Mouse (Mus musculus) right cerebral cortex, postnatal 4 days (tissue): ENCODE measurements at regions not wholly inside any gene's neighbourhood (a gene's known extent, or its start where the extent isn't known, plus 50 kb on each side); places are given as distances from the start of the nearest gene placed in this dataset.
A peak's percentile ranks its signal among the peaks of the same experiment; 100 is the strongest.

Experiments used
- DNase-seq: peaks from one replicate; pipeline ENCODE4 v3.0.0-alpha.2; 2022

DNA sequence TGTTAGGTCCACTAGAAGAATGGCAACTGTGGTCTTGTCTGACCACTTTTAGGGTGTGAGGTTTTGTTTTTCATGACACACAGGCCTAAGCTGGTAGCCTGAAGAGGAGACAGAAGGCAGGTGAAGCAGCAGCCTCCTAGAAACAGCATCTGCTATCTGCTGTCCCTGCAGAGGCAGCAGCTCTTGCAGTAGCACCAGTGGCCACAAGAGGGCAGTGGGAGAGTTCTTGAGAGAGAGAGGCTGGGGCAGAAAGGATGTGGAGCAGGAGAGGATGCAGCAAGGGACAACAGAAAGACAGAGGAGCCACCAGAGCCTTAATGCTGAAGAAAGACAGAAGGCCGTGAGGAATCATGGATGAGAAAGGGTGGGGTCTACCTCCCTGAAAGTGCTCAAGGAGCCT is 88.1 kb upstream of the Usp51 start:
- DNase-seq, result peak; percentile 72

DNA sequence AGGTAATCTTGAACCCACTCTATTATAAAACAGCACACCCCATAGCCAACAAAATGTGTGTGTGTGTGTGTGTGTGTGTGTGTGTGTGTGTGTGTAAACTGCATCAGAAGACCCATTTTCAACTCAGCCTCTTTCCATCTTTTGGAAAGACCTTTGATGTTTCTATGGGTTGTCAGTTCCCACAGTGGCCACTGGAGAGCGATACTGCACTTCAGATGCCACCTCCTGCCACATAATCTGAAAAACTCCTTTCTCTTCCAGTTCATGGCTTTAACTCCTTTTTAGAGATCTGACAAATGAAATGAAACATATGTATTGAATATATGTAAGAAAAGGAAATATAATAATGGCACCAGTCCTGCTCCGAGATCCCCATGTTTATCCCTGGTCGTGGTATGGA is 79.3 kb upstream of the Usp51 start:
- DNase-seq, result peak; percentile 41

DNA sequence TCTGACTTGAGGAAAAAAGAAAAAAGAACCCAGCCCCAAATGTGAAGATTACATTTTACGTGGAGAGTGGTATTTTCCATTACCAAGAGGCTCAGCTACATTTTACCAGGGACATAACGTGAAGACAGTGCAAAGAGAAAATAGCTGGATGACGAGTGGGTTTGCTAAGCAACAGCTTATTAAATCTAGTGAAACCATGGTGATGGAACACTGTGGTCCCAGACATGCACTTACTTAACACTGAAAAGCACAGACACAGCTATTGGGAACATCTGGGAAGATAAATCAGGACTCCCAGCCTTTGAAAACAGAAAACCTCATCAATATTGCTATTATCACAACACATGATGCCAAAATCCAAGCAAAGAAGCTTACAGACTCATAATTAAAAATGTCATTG is 60.1 kb upstream of the Usp51 start:
- no peak for DNase-seq
